Mouse (Mus musculus): Measurements from ENCODE around the gene Eva1b. TPM values are rescaled to one million over a fixed set of nuclear protein-coding genes. Genes with fewer than 3 reads are reported as not detected.

Eva1b gene
- total RNA-seq (2014; fragmentation: Nextera tagmentation) (0.73 and 1.1 TPM in 2 replicates), total RNA-seq (2017) (1.0 and 2.4 TPM in 2 replicates)

DNA sequence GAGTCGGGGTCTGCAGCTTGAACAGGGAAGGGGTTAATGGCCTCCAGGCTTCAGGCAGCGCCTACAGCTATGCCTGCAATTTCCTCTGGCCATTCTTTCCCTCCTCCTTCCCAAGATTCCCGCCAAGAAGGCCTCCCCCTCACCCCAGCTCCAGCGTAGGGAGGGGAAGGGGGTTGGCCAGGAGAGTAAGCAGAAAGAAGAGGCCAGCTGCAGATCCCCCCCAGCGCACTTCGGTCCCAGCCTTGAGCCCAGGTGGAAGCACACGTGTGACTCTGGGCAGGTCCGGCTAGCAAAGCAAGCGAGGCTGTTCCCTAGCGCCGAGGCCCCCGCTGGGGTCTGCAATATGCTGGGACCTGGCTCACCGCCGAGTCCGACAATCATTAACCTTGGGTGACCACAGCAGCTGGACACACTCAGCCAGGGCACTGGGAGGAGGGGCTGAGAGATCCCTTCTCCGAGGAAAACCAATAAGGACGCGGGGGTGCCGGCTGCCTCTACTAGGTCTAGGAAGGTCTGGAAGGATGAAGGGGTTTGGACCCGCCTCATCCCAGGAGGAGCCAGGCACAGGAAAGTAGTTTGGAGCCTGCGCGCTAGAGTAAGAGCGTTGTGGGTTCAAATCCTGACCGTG is at the start of gene Eva1b:
TSS of gene Eva1b (plus strand) at position 212 of the 628 bp plus-strand sequence.
- no peak for ATAC-seq (replicated peaks; ENCODE audit: poor library complexity, severe bottlenecking)

DNA sequence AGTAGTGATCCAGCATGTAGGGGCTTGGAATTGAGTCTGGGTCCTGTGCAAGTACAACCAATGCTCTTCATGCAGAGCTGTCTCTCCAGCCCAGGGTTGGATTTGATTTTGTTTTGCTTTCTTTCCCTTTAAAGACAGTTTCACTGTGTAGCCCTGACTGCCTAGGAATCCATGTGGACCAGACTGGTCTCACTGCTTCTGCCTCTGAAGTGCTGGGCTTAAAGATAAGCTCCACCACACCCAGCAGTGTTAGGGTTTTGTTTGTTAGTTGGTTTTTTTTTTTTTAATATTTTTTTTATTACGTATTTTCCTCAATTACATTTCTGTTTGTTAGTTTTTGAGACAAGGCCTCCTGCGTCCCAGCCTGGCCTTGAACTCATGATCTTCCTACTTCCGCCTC is 48.2 kb upstream of the Eva1b start:
- ATAC-seq (replicated peaks; ENCODE audit: poor library complexity, severe bottlenecking), result no peak

DNA sequence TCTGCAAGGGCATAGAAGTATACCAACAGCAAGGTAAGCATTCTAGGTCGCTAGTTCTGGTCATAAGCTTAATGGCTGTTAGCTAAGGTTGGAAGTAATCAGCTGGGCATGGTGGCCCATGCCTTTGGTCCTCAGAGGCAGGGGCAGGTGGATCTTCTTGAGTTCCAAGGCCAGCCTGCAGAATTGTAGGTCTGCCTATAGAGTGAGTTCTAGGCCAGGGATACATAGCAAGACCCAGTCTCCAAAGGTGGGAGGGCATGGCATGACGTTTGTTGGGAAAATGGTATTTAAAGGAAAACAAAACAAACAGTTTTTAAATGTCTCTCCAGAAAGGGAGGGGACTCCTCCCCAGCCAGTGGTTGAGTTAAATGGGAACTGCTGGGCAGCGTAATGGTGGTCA is 46.8 kb upstream of the Eva1b start:
- ATAC-seq (replicated peaks; ENCODE audit: poor library complexity, severe bottlenecking), result no peak

DNA sequence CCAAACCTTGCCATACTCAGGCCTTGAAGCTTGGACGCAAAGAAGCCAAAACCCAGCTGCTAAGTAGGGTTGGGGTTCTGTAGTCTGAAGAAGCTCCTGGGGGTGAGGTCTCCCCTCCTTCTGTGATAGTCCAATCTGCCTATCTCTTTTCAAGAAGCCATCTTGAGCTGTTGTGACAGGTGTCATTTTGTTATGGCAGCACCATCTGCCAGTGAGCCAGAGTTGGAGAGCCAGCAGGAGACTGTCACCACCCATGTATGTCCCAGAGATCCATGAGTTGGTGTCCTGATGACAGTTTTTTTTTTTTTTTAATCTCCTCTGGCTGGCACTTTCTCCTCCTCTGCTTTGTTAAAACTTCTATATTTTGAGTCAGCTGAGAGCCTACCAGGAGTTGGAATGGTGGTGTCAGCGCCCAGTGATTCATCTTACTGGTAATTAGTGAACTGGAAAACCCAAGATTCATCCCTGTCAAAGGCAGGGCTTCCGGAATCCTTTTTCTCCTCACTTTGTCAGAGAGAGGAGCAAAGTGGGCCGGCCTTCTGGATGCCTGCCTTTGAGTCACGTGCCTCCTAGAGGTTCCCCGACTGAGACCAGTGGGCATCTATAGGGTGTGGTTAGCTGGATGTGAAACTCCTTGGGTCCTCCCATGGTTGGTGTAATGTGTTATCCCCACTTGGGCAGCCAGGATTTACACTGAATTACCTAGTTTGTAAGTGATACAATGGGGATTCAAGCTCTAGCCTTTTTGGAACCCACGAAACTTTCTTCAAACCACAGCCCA is 45.3 kb upstream of the Eva1b start:
- peak; percentile 38 for ATAC-seq (replicated peaks; ENCODE audit: poor library complexity, severe bottlenecking)

DNA sequence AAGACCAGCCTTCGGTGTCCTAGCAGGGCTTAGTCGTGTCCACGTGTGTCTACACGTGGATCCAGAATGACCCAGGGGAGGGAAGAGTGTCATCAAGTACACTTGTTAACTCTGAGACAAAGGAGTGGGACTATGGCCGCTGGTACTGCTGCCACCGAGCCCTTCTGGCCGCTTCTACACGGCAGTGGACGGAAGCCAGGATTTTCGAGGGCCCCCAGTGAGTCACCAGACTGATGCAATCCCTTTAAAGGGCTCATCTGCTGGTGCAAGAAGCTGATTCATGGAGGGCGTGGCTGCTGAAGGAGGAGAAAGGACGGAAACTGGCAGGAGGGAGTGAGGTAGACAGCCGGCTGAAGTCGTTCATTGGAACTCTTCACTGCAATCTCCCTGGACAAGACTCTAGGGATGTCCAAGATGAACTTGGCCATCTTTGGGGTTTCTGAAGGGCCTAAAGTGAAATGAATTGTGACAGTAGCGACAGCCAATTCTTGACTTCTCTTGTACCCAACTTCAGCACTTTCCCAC is 44.4 kb upstream of the Eva1b start:
- peak; percentile 80 for ATAC-seq (replicated peaks; ENCODE audit: poor library complexity, severe bottlenecking)

DNA sequence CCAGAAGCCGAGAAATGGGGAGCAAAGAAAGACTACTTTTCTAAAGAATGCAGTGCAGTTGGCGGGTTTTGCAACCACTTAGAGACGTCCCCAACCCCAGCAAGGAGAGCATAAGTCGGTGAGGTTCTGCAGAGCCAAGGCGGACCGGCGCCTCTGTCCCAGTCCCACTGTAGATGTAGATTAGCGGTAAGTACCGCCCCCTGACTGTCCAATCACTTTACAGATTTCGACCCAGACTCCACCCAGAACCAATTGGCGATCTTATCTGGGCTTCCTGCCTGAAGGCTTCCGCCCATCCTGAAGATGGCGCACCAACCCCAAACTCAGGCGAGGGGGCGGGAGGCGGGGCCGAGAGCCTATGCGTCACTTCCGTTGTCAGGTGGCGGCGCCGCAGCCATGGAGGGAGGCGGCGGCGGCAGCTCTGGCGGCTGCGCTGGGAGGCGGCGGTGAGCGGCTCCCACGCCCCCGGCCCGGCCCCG is 43.9 kb upstream of the Eva1b start, which contains the start of gene Stk40:
TSS of gene Stk40 (plus strand) at position 368 of the 479 bp plus-strand sequence.
- ATAC-seq (replicated peaks; ENCODE audit: poor library complexity, severe bottlenecking), result peak; percentile 84

DNA sequence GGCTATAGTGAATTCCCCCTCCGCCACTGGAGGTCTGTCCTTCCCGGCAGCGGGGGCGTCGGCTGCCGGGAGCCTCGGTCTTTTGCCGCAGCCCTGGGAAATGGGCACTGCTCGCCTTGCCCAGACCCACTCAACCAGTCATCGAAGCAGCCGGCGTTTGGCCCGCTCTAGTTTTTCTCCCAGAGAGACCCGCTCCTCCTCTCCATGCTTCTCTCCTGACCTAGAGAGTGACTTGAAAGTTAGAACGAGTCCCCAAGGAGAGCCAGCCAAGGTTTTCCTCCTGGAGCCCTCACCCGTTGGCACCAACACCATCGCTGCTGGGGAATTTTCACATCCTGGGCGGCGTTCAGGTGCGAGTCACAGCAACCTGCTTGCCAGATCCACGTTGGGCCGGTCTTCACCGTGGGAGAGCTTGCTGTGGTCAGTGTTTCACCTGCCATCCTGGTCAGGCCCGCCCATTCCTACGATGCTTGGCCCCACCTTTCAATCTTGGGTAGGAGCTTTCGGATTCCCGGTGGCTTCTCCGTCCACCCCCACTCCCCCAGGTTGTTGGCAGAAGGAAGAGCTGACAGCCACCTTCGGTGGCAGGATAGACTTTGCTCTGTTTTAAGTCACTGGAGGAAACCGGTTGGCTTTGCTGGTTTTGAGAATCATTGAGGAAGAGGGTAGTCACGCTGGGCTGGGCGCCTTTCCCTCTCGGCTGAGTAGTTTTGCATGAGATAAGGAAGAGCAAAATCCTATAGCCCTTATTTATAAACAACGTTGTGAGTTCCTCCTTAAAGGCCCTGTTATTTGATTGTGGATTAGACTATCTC is 43.1 kb upstream of the Eva1b start:
- ATAC-seq (replicated peaks; ENCODE audit: poor library complexity, severe bottlenecking), result no peak

DNA sequence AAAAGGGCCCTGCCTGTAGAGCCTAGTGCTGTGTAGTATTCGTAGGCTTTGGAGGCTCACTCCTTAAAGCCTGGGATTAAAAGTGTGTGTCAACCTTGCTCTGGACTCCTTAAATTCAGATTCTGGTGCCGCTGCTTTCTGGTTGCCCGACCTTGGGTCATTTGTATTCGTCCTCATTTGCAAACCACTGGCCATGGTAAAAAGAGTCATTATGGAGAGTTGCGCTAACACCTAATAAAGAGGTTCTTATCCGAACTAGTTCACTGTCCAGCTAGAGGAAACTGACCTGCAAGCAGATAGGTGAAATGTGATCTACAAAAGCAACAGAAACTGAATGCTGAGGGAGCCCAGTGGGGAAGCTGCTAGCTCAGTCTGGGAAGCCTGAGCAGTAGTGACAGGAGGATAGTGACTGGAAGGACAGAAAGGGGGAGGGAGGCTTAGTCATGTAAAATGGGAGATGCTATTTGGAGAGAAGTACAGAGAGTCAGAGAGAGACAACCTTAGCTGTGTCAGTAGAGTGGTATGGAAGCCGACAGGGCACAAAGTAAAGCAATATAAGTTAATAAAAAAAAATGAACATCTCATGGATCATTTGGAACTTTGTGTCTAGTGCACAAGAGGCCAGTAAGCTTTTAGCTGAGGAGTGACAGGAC is 42.3 kb upstream of the Eva1b start:
- no peak for ATAC-seq (replicated peaks; ENCODE audit: poor library complexity, severe bottlenecking)

DNA sequence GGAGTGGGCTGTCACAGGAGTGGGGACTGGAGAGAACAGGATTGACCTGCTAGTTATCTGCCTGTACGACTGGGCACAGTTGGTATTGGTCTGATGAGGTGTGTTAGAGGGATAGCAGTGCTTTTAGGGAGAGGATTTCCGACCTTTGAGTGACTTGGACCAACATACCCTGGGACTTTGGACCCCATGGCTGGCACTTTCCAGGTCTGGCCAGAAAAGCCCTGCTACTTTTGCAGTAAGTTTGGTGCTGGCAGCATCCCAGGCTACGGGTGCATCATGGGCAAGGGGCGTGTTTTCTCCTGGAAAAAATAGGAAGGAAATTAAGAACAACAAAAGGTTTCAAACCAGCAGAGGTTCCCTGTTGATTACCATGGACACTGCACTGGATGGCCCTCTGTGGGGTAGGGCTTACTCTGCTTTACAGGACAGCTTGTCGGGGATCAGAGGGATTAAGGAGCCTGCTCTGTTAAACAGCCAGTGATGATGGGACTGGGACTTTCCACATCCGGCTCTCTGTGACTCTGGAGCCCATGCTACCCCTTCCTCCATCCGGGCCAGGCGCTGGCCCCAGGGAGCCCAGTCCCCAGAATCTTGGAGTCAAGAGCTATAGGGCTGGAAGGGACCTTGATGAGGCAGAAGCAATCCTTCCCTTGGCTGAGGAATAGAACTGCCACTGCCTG is 39.3 kb upstream of the Eva1b start:
- no peak for ATAC-seq (replicated peaks; ENCODE audit: poor library complexity, severe bottlenecking)

DNA sequence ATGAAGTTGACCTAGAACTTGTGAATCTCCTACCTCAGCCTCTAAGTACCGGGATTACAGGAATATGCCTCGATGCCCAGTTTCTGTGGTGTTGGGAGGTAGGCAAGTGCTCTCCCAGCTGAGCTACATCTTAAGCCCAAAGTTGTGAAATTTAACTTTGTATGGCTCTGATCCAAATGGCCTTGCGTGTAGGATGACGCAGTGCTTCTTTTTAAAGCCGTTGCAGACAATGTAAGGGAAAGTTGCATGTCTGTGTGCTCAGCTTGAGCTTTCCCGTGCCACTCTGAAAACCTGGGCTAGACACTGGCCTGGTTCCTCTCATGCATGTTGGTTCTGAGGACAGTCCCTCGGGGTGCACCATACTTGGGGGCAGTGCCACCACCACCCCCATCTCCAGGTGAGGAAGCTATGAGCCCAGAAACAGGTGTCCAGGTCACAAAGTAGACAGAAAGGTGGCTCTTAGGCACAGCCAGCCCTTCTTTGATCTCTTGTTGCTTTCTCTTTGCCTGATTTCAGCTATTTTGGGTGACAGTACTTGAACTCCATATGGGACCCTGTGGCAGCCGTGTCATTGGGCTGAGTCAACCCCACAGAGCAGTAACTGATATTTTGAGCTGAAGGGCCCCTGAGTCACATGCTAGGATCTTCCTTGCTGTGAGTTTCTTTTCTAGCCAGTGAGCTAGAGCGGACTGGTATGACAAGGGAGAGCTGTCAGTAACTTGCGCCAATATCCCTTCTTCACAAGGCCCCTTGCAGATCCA is 37.8 kb upstream of the Eva1b start:
- ATAC-seq (replicated peaks; ENCODE audit: poor library complexity, severe bottlenecking), result peak; percentile 6

DNA sequence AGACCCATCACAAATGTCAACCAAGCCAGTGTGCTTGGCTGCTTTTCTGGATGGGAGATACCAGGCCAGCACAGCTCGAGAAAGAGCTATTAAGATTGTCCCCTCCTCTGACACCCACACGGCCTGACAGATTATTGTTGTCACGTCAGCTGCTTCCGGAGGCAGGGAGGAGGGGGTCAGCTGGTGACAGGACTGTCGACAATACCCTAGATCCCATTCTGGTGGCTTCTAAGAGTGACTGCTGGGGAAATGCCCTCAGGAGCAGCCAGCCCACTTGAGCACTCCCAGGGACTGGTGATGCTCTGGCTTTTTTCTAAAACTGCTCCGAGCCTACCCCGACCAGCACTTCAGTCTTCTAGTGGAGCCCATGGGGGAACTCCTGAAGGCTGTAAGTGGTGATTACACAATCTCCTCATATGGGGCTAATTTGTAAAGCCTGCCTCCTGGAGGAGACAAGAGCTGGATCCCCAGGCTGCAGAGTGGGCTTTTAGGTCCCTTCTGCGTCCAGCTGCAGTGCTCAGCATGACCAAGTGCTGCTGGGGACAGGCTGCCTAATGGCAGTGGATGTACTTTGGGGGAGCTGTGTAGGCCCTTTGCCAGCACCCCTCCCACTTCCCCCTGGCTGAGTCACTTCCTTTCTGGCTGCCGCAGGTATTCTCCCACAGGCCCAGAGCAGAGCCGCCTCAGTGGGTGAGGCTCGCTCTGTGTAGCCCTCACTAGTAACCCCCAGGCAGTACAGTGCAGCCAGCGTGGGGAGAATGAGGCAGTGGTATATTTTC is 37.0 kb upstream of the Eva1b start:
- ATAC-seq (replicated peaks; ENCODE audit: poor library complexity, severe bottlenecking), result peak; percentile 75

DNA sequence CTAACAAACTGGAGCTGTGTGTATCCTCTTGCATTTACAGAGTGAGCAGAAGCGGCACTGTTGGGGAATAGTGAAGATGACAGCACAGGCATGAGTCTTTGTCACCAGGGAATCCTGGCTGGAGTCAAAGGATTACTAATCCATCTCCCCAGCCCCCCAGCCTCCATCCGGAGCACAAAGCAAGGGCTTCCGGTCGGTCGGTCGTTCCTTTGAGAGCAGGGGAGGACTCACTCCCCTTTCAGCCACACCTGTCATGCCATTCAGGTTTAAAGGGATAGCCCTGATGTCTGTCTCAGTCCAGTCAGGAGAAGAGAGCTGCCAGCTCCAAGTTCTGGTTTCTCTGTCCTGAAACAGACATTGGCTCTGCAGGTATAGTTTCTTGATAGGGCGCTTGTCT is 36.4 kb upstream of the Eva1b start:
- no peak for ATAC-seq (replicated peaks; ENCODE audit: poor library complexity, severe bottlenecking)

DNA sequence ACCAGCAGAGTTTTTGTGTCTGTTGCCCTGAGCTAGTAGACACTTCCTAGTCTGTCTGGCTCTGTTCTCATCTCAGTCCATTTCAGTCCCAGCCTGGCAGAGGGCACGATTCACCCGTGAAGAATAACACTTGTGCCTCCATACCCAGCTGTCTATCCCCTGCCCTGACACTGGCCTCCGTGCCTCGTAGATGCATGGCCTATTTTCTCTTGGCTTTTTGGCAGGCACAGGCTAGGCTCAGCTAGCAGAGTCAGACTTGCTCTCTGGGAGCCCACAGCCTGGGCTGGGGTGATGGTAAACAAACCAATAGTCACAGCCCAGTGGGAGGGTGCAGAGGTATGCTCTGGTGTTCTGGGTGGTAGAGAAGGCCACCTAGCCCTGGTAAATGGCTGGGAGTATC is 34.3 kb upstream of the Eva1b start:
- ATAC-seq (replicated peaks; ENCODE audit: poor library complexity, severe bottlenecking), result no peak

DNA sequence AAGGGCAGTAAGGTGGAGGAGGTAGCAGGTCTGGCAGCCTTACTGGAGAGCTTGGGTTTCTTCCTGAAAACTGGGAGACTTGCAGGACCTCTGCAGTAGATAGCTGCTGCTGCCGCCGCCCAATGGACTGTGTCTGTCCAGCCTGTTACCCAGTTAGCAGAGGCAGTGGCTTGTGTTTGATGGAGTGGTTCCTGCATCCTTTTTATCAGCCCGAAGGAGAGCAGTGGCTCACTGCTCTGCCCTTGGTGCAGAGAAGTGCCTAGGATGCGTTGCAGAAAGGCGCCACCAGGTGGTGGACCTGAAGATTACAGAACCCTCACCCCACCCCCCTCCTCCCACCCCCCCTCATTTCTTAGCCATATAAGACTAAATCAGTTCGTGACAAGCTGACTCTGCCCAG is 33.6 kb upstream of the Eva1b start:
- peak; percentile 30 for ATAC-seq (replicated peaks; ENCODE audit: poor library complexity, severe bottlenecking)

DNA sequence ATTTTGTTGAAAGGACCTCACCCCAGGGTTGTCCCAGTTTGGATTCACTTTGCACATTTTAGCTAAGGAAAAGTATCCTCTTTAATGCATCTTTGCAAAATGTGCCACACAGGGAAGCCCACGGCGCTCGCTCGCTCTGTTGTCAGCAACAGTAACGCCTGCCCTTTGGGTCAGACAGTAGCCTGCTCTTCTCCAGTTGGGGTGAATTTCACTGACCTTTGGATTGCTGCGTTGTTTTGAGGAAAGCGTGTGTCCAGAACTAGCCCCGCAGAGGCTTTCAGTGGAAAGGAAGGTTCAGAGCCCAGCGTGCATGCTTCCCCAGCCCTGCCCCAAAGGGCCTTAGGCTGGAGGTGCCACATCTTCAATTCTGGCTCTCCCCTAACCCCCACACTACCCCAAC is 32.1 kb upstream of the Eva1b start:
- ATAC-seq (replicated peaks; ENCODE audit: poor library complexity, severe bottlenecking), result no peak

DNA sequence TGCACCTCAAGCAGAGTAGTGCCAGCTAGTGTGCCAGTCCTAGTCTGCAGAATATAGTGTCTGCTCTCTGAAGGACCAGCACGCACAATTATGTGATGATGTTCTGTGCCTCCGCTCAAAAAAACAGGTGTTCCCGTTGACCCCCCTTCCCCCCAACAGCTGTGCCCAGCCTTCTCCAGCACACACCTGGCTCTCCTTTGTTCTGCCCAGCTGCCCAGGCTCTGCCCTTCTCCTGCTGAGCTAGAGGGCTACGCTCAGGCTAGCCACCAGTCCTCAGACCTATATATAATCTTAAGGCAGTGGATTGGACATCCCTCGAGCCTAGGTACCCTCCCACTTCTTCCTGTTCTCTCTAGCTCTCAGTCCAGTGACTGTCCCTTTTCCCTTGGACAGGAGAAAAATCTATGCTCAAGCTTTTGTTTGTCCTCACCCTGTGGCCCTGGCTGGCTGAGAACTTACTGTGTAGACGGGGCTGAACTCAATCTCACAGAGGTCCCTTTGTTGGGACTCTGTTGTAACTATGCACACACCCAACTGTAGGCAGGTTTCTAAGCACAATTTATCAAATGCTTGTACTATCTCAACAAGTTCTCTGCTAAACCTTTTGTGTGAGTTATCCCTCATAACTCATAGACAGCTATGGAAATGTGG is 31.5 kb upstream of the Eva1b start:
- no peak for ATAC-seq (replicated peaks; ENCODE audit: poor library complexity, severe bottlenecking)

DNA sequence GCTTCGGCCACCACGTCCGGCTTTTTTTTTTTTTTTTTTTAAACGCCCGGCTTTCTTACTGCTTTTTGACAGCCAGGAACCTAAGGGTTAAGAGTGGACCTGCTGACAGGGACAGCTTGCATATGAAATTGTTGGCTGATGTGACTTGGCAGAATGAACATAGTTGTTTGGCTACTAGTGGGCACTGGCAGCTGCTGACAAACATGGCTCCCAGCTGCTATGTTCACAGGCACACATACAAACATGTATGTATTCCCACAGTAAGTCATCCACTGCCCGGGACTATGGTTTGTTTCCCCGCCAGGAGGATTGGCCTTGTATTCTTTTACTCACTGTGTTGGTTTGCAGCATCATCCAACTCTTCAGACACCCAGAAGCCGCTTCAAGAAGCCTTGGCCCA is 30.4 kb upstream of the Eva1b start:
- ATAC-seq (replicated peaks; ENCODE audit: poor library complexity, severe bottlenecking), result no peak

DNA sequence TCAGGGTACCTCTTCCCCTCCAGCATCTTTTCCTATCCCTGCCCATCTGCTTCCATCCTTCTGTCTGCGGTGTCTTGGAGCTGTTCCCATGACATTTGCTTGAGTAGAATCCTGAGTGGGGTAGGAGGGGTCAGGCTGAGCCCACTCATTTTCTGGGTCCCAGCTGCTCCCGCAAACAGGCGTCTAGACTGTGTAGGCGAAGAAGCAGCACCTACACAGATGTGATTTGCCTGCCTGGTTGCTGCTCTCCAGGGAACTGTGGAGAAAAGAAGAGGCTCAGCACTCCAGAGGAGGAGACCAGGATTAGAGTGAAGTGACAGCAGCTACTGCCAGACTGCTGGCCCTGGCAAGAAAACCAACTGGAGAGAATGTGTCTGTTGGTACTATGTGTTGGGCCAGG is 28.9 kb upstream of the Eva1b start:
- ATAC-seq (replicated peaks; ENCODE audit: poor library complexity, severe bottlenecking), result no peak
